Mouse (Mus musculus) stomach, embryonic 16.5 days (tissue): ENCODE measurements around the gene Ssc5d. TPM values are rescaled to one million over a fixed set of nuclear protein-coding genes. Genes with fewer than 3 reads are reported as not detected.

Experiments
- ATAC-seq: fragments of 200-750 bp; cut with Nextera tagmentation; 2 replicates; pipeline ENCODE4 v1.8.0; 2017; ENCODE audit warnings: moderate number of reproducible peaks, moderate TSS enrichment; ENCODE audit not compliant: insufficient read depth, low FRiP score
- H3K27ac ChIP-seq: fragments of 300-500 bp; sonication (generic); 2 replicates; pipeline ENCODE4 v1.5.1; 2014; ENCODE audit warnings: low read length
- H3K27me3 ChIP-seq: fragments of 300-500 bp; sonication (generic); 2 replicates; pipeline ENCODE4 v1.6.1; 2014; ENCODE audit warnings: low read length, control low read depth, mixed read lengths; ENCODE audit not compliant: control insufficient read depth, insufficient read depth
- H3K36me3 ChIP-seq: fragments of 300-500 bp; sonication (generic); 2 replicates; pipeline ENCODE4 v1.6.1; 2014; ENCODE audit warnings: low read length; ENCODE audit not compliant: control insufficient read depth, insufficient read depth
- H3K4me1 ChIP-seq: fragments of 300-500 bp; sonication (generic); 2 replicates; pipeline ENCODE4 v1.6.1; 2014; ENCODE audit warnings: low read length, control low read depth, mixed read lengths; ENCODE audit not compliant: control insufficient read depth, insufficient read depth
- H3K4me2 ChIP-seq: fragments of 300-500 bp; sonication (generic); 2 replicates; pipeline ENCODE4 v1.6.1; 2014; ENCODE audit warnings: low read depth, low read length, mixed read lengths
- H3K4me3 ChIP-seq: fragments of 300-500 bp; sonication (generic); replicated peaks from 2 replicates; pipeline ENCODE4 v1.5.1; 2014; ENCODE audit warnings: mild to moderate bottlenecking, low read length
- H3K9ac ChIP-seq: fragments of 300-500 bp; sonication (generic); 2 replicates; pipeline ENCODE4 v1.6.1; 2014; ENCODE audit warnings: low read length
- H3K9me3 ChIP-seq: fragments of 300-500 bp; sonication (generic); replicated peaks from 2 replicates; pipeline ENCODE4 v1.6.1; 2016; ENCODE audit warnings: low read length, control low read depth; ENCODE audit not compliant: control insufficient read depth
- WGBS: fragments of 180-500 bp; shearing (Covaris S2); extraction: QIAGEN DNeasy Blood & Tissue Kit; methylation state at CpG from one replicate; pipeline ENCODE4 v1.1.7; 2014; 5-methylcytosine and 5-hydroxymethylcytosine counted together
- polyA plus RNA-seq: library from polyadenylated mRNA; unstranded; fragments of >200 nt; fragmentation: Nextera tagmentation; extraction: Ambion mirVana; gene quantifications from 2 replicates; pipeline ENCODE4 v1.2.1, GENCODE M21; 2015

The Ssc5d gene
- polyA plus RNA-seq, 1 experiment from 2014 or later = 3.4 TPM

GRCm38 (mm10) chr7:4934160-4934914, 8.8 kb downstream of the Ssc5d start:
- 73% methylated on average over 4 of the region's 4 CpGs for whole genome bisulfite sequencing
- Histone ChIP-seq H3K27me3 (no peaks in the 10 kb centered on the region), H3K9ac (no peak overlapping the region), H3K4me2 (no peak overlapping the region), H3K4me3 (no peak overlapping the region), H3K9me3 (0 out of 2 replicates have a peak, but pooled peaks cover 4% of the 10 kb centered on the region), H3K4me1 (no peaks in the 10 kb centered on the region), H3K36me3 (no peaks in the 10 kb centered on the region), H3K27ac (no peak overlapping the region)
- ATAC-seq = no peak

- no peaks in the 10 kb centered on the region for H3K4me1 ChIP-seq
- H3K27me3 ChIP-seq = no peaks in the 10 kb centered on the region
- WGBS = 78% methylated on average over 10 of the region's 10 CpGs
- H3K27ac ChIP-seq = no peak overlapping the region
- ATAC-seq = no peak; the same call in 1 of the 2 replicates
- H3K36me3 ChIP-seq = no peaks in the 10 kb centered on the region
- no peak overlapping the region for H3K9ac ChIP-seq
- H3K4me3 ChIP-seq = no peak overlapping the region
- H3K4me2 ChIP-seq = no peak overlapping the region
- 0 out of 2 replicates have a peak, but pooled peaks cover 4% of the 10 kb centered on the region for H3K9me3 ChIP-seq
These were observed 11.2 kb downstream of the Ssc5d start for GRCm38 (mm10) chr7:4936832-4937231.

- H3K4me3 ChIP-seq = no peak overlapping the region
- H3K9me3 ChIP-seq = 0 out of 2 replicates have a peak, but pooled peaks cover 4% of the 10 kb centered on the region
- no peak for ATAC-seq
- no peaks in the 10 kb centered on the region for H3K36me3 ChIP-seq
- no peaks in the 10 kb centered on the region for H3K4me1 ChIP-seq
- WGBS = 71% methylated on average over 11 of the region's 11 CpGs
- H3K9ac ChIP-seq = no peak overlapping the region
- H3K4me2 ChIP-seq = no peak overlapping the region
- H3K27ac ChIP-seq = no peak overlapping the region
- no peaks in the 10 kb centered on the region for H3K27me3 ChIP-seq
These were observed 11.8 kb downstream of the Ssc5d start for GRCm38 (mm10) chr7:4937392-4937791.

- Histone ChIP-seq H3K4me1 (no peaks in the 10 kb centered on the region), H3K27ac (no peak overlapping the region), H3K9ac (no peak overlapping the region), H3K4me2 (no peak overlapping the region), H3K4me3 (no peak overlapping the region), H3K9me3 (0 out of 2 replicates have a peak, but pooled peaks cover 4% of the 10 kb centered on the region), H3K27me3 (no peaks in the 10 kb centered on the region), H3K36me3 (no peaks in the 10 kb centered on the region)
- WGBS = 40% methylated on average over 2 of the region's 2 CpGs
- ATAC-seq = no peak
These were observed 12.9 kb downstream of the Ssc5d start for GRCm38 (mm10) chr7:4938456-4938855.

GRCm38 (mm10) chr7:4940068-4940479, 14.5 kb downstream of the Ssc5d start:
- WGBS = 19% methylated on average over 9 of the region's 9 CpGs
- no peaks in the 10 kb centered on the region for H3K4me1 ChIP-seq
- no peak; the same call in 1 of the 2 replicates for ATAC-seq
- H3K27me3 ChIP-seq = no peaks in the 10 kb centered on the region
- no peak overlapping the region for H3K4me2 ChIP-seq
- H3K9me3 ChIP-seq = no peaks in the 10 kb centered on the region
- no peak overlapping the region for H3K27ac ChIP-seq
- H3K4me3 ChIP-seq = no peak overlapping the region
- no peak overlapping the region for H3K9ac ChIP-seq
- no peaks in the 10 kb centered on the region for H3K36me3 ChIP-seq

- Histone ChIP-seq H3K27me3 (no peaks in the 10 kb centered on the region), H3K4me1 (no peaks in the 10 kb centered on the region), H3K27ac (no peak overlapping the region), H3K4me3 (no peak overlapping the region), H3K36me3 (no peaks in the 10 kb centered on the region), H3K9me3 (no peaks in the 10 kb centered on the region), H3K9ac (no peak overlapping the region), H3K4me2 (no peak overlapping the region)
- 47% methylated on average over 5 of the region's 5 CpGs for WGBS
- ATAC-seq = no peak
These were observed 17.1 kb downstream of the Ssc5d start for GRCm38 (mm10) chr7:4942673-4943072.

- Histone ChIP-seq H3K4me1 (no peaks in the 10 kb centered on the region), H3K4me3 (peak overlapping the region; percentile 35), H3K27ac (no peak overlapping the region), H3K9me3 (no peaks in the 10 kb centered on the region), H3K4me2 (peak overlapping the region; percentile 58), H3K9ac (no peak overlapping the region), H3K36me3 (no peaks in the 10 kb centered on the region), H3K27me3 (no peaks in the 10 kb centered on the region)
- peak; percentile 76 for ATAC-seq
- 18% methylated on average over 15 of the region's 15 CpGs for WGBS
These were observed 17.7 kb downstream of the Ssc5d start for GRCm38 (mm10) chr7:4943223-4943815.

GRCm38 (mm10) chr7:4947855-4948254, 22.3 kb downstream of the Ssc5d start:
- ATAC-seq = no peak

GRCm38 (mm10) chr7:4948386-4948785, 22.8 kb downstream of the Ssc5d start:
- Histone ChIP-seq H3K27me3 (no peaks in the 10 kb centered on the region), H3K4me3 (no peak overlapping the region), H3K4me2 (no peak overlapping the region), H3K9ac (no peak overlapping the region), H3K4me1 (no peaks in the 10 kb centered on the region), H3K27ac (no peak overlapping the region), H3K36me3 (no peaks in the 10 kb centered on the region), H3K9me3 (no peaks in the 10 kb centered on the region)
- ATAC-seq = no peak
- 41% methylated on average over 6 of the region's 6 CpGs for WGBS

More at GRCm38 (mm10) chr7:4947855-4948254, 22.3 kb downstream of the Ssc5d start:
- H3K4me3 ChIP-seq = no peak overlapping the region
- H3K9ac ChIP-seq = 0 out of 2 replicates have a peak overlapping the region, but pooled peaks have one; percentile 8
- H3K9me3 ChIP-seq = no peaks in the 10 kb centered on the region
- no peaks in the 10 kb centered on the region for H3K36me3 ChIP-seq
- 19% methylated on average over 2 of the region's 2 CpGs for WGBS
- H3K27ac ChIP-seq = no peak overlapping the region
- H3K27me3 ChIP-seq = no peaks in the 10 kb centered on the region
- H3K4me2 ChIP-seq = no peak overlapping the region
- H3K4me1 ChIP-seq = no peaks in the 10 kb centered on the region
